Mouse (Mus musculus) kidney, postnatal 14 days (tissue): ENCODE measurements around the gene Cenpu.
A peak's percentile ranks its signal among the peaks of the same experiment; 100 is the strongest.
"Not testable (repeated sequence)": the region's sequence is repeated elsewhere in the genome, so short reads cannot be mapped to it uniquely, and the experiment has no call there.

Experiments used
- DNase-seq: peaks from one replicate; pipeline ENCODE4 v3.0.0; 2022; ENCODE audit warnings: mixed read lengths

Gene Cenpu

DNA sequence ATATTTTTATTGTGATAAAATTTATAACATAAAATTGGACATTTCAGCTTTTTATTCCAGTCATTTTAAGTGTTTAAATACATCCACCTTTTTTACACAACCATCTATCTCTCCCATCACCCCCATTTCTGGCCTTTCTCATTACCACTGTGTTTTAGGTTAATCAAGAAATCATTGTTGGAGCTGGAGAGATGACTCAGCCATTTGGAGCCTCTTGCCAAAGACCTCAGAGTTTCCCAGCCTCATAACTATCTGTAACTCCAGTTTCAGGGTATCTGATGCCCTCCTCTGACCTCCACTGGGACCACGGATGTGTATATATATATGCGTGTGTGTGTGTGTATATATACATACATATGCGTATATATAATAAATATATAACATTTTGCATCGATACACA is 799 bp upstream of the Cenpu start:
- DNase-seq, result no peak

DNA sequence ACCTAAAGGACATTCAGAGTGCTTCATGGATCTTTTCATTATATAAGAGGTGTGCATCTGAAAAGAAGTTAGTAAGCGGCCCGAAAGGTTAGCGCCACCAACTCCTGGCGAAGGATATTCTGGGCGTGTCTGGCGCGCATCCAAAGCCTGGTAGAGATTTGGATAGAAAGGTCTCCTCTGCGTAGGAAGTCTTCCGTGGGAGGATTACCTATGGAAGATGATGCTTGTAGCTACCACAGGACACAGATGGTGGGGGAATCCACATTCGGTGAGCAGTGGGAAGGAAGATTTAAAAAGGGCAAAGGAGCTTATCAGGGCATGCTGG is 575 bp downstream of the Cenpu start:
- no peak for DNase-seq

DNA sequence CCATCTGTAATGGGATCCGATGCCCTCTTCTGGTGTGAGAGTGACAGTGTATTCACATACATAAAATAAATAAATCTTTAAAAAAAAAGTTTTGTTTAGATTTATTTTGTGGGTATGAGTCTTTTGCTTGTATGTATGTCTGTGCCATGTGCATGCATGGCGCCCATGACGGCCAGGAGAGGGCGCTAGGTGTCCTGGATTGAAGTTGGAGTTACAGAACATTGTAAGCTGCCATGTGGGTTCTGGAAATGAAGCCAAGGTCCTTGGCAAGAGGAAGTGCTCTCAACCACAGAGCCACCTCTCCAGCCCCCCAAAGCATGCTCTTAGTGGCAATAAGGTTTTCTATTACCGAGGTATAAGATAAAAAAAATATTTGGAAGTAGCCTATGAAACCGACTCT is 7.6 kb downstream of the Cenpu start:
- DNase-seq, result no peak

DNA sequence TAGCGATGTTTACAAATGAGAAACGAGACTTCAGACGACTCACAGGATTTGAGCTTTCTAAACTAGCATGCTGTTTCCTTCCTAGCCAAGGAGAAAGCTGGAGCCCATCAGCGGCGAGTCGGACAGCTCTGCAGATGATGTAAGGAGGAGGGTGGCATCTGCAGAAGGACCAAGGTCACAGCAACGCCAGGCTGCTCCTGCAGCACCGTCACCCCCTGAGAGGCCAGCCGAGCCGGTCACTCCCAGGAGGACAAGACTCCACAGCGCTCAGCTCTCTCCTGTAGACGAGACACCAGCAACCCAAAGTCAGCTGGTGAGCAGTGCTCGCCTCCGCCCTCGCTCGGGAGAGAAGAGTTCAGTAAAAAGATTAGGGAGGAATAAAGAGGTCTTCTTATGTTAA is 10.5 kb downstream of the Cenpu start:
- DNase-seq, result no peak

DNA sequence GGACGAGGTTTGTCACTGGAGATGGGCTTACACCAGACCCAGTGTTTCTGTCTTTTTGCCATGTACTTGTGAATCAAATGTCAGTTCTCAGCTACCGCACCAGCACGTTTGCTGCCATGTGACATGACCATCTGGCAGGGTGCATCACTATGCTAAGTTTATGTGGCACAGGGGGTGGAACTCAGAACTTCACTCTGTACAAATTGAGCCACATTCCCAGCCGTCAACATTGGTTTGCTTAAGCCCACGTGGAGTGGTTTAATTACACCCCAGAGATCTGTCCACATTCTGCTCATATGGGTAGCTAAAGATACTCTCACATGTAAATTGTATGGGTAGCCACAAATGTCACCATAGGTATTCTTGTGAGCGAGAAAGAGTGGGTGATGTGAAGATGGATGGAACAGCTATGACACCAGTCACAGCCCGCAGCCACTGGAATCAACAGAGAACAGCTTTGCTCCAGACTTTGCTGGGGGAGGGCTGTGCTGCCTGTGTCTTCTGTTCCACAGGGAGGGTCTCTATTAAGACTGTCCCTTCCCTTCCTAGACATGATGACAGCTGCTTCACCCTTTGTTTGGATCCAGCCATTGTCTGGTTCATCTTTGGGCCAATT is 15.2 kb downstream of the Cenpu start:
- no peak for DNase-seq

DNA sequence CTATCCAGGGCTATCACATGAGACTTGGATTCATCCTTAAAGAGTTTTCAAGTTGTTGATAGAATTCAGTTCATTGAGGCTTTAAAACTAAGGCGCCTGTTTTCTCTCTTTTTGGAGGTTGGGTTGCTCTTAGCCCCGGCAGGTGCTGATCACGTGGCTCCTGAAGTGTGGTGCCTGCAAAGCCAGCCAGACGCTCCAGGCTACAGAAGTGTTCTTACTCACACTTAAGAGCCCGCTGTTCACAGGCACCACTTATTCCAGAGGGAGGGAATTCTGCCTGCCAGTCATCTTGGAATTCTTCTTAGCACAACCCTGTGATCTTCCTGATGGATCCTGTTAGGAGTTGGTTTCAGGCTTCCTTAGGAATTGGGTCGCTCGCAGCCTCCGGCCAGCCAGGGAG is 16.1 kb downstream of the Cenpu start:
- no peak for DNase-seq

DNA sequence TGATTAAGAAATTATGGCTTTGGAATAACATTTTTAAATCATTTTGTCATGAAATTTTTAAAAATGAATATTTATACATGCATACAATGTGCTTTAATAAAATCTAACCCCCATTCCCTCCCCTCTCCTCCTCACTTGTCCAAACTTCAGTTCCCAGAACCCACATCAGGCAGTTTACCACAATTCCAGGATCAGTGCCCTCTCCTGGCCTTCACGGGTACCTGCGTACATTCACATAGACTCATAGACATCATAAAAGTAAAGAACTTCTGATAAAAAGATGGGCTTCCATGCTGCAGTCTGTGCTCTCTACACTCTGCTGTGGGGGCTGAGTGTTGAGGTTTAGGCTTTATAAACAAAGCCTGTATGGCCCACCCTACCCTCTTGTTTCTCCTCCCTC is 17.1 kb downstream of the Cenpu start:
- DNase-seq, result no peak

DNA sequence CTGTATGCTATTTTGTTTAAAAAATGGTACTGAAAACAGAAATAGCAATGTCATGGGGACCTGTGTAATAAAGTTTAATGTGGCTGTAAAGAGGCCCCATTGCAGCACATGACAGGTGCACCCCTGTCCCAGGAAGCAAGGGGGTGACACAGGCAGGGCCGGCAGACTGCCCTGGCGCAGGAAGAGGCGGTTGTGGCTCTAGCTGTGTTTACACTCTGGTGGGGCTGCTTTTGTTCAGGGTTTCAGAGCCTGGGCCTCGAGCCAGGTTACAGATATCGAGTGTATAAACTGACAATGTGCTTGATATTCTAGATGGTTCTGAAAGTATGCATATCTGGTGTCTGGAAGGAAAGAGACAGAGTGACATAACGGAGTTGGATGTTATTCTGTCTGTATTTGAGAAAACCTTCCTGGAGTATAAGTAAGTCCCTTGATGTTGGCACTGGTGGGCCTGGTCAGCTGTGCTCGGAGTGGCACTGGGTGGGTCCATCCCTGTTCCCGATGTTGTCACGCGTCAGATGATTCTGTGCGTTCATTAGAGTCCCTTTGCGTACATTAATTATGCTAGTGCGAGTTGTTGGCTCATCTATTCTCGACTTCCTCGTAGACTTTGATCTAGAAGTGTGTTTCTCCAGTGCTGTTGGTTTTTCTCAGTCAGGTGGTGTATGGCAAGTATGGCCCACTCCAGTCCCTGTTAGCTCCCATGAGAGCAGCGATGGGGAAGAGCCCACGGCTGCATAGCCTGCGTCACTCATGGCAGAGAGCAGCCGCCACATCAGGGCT is 18.0 kb downstream of the Cenpu start:
- DNase-seq, result no peak

DNA sequence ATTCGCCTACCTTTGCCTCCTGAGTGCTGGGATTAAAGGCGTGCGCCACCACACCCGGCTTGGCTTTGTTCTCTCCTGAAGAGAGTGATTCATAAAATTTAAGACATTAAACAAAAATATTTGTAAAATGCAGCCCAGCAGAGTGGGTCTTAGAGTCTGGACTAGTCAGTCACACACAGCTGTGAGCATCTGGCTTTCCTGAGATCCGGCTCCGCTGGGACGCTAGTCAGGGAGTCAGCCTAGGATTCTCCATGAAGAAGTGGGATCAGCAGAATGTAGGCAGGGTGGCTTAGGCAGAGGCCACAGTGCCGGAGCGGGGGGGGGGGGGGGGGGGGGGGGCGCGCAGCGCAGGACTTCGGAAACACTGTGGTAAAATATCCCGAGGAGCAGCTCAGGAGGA is 18.8 kb downstream of the Cenpu start:
- no peak for DNase-seq

DNA sequence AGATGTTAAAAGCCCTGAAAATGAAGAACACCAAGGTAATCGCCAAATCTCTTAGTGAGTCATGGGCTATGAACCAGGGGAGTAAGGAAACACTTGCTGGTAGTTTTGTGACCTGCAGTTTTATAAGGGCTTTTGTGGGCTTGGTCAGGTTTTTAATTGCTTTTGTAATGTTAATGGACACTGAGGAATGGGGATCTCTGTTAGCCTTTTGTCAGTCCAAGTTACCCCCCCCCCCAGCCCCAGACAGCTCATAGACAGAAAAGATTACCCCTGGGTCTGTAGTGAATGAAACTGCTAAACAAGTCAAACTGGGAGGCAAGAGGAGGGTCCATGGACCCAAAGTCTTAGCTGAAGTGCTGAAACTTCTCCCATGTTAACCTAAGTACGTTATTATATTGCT is 21.6 kb downstream of the Cenpu start:
- no peak for DNase-seq

DNA sequence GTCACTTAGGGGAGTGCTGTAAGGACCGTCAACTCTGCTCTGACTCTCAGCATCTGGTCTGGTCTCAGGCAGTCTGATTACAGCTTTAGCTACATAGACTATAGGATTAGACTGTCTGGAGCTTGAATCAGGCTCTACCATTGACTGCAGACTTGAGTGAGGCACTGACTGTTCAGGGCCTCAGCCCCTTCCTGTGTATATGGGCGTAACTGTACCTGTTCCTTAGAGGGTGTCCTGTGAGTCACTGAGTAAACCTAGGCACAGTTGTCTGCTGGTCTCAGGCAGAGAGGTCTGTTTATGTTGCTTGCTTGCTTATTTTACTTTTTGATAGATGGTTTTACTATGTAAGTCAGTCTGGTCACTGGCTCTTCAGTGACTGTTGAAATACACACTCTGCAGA is 22.1 kb downstream of the Cenpu start:
- no peak for DNase-seq

DNA sequence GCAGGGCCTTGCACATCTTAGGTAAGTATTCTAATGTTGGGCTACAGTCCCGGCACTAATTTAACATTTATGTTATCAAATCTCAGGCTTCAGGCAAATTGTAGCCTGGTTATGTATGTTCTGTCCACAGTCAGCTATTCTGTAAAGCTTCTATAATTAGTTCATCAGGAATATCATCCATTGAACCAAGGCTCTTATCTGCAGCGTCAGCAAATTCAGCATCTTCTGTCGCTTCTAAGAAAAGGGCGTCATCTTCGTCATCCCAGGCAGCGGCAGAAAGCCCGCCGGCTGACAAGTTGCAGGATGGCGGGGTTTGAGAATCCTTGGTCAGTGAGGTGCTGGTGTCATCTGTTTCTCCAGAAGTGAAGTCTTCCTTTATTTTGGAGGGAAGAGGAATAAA is 27.0 kb downstream of the Cenpu start:
- DNase-seq, result no peak

DNA sequence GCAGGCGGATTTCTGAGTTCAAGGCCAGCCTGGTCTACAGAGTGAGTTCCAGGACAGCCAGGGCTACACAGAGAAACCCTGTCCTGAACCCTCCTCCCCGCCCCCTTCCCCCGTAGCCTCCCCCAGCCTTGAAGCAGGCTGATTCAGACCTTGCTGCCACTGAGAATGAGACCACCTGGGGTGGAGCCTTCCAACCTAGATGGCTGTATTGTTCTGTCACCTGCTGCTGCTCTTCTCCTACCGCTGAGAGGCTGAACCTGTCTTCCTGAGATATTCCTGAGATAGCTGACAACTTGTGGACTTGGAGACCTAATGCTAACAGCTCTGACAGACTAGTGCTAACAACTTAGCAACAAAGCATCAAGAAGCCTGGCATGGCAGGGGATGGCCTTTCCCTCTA is 32.5 kb downstream of the Cenpu start:
- DNase-seq, result not testable (repeated sequence)

DNA sequence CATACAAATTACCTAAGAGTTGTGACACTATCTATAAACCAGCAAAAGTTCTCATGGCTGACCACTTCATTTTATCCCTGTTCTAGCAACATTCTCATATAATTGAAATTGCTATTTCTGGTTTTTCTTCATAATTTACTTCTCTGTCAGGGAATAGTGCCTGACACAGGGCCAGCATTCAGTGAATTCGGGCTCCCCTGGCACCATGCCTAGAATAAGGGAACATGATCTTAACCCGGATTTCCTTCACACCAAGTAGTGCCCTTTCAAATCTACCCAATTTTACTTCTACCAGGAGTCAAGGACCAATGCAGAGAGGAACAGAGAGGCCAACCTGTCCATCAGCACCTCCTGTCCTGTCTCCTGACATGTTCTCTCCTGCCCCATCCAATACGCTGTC is 33.7 kb downstream of the Cenpu start:
- DNase-seq, result no peak

DNA sequence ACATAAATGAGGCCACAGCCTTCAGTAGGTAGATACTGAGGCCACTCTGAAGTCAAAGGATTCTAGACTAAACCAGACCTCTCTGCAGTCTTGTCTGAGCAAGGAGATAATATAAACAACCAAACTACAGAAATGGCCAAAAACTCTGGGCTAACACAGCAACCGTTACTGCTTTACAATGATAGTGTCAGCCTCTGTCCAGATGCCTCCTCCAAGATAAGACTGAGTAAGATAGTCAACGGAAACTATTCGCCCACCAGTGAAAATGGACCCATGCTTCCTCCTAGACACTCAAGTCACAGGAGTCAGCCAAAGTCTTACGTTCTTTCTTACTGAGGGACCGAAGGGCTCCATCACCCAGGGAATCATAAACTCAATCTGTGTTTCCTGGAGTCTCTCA is 36.1 kb downstream of the Cenpu start:
- no peak for DNase-seq

DNA sequence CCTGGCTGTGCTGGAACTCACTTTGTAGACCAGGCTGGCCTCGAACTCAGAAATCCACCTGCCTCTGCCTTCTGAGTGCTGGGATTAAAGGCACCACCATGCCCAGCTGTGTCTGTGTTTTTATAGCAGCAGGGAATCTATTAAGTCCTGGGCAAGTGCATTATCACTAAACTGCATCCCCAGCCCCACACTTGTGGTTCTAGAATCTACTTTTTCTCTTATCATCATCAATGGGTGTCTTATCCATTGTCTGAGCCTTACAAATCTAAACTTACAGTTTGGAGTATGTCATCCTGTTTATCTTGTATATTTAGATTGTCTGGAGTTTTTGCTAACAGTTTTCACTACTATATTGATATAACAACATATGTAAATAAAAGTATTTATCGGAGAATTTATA is 36.8 kb downstream of the Cenpu start:
- DNase-seq, result no peak

DNA sequence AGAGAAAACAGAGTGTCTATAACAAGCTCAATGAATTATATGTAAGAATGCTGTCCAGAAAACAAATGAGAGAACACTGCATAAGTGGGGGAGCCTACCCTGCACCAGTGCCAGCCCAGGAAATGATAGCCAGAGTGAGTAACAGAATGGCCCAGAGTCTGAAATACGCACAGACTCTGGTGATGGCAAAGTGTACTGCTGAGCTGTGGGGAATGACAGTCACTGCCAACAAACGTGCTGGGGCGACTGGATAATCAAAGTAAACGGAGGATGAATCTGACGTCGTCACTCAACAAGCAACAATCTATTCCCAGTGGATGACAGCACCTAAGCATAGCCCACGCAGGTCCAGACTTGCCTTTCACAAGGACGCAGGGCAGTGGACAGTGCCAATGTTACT is 41.2 kb downstream of the Cenpu start:
- no peak for DNase-seq

DNA sequence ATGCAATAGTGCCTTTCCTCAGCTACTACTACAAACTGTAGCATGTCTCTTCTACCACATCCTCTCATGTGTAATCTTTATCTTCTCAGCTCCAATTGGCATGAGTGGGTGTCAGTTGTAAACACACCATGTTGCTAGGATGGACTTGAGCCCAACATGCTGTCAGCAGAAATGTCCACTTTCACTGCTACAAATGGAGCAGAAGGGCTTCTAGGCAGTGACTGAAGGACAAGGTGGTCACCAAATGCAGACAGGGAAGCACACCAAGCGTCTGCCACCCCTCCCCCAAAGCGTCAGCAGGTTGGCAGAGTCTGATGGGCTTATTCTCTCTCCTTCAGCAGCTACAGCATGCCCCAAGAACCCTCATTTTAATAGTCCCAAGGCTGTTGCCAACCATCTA is 41.9 kb downstream of the Cenpu start:
- no peak for DNase-seq

DNA sequence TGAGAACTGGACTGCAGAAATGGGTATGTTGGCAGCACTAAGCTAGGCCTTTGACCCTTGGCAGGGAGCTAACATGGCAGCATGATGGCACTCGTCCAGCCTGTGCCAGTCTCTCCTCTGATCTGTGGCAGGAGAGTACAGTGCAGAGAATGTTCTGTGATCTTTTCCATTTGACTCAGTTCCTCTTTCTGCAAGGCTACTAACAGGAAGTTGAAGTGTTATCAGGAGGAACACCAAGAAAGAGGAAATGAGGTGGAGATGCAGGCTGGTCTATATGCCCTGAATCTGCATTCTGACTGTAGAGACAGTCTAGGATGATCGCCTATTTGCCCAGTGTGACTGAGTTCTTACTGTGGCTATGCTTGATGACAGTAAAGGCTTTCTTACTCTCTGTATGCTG is 43.8 kb downstream of the Cenpu start:
- DNase-seq, result peak; percentile 42

DNA sequence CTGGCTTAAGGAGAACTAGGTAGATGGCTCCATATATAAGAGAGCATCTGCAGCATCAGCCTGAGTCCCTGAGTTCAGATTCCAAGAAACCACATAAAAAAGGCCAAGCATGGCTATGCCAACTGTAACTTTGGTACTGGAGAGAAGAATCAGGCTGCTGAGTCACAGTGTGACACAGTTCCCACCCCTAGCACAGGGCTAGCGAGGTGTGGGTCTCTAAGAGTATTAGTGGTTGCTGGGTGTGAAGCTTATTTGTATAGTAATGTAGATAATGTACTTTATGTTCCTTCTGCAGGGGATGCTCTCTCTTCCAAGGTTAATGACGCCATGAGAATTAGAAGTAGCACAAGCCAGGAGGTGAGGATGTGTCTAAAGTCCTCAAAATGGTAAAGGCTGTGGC is 44.7 kb downstream of the Cenpu start:
- DNase-seq, result no peak

DNA sequence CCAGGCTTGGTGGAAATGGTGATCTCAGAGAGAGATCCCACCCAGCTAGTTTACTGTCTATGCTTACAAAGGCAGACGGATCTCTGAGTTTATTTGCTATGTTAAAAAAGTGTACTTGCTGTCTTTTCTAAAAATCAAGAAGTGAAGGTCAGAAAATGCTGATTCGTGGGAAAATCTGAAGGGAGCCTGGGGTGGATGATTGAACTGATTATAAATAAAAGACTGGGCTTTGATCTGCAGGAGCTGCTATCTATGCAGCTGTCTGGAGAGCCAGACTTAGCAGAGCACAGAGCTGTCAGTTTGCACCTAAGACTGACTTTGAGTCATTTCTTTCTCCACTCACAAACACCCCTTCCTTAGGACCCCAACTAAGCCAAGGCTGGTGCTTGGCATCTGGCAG is 45.6 kb downstream of the Cenpu start:
- DNase-seq, result no peak

DNA sequence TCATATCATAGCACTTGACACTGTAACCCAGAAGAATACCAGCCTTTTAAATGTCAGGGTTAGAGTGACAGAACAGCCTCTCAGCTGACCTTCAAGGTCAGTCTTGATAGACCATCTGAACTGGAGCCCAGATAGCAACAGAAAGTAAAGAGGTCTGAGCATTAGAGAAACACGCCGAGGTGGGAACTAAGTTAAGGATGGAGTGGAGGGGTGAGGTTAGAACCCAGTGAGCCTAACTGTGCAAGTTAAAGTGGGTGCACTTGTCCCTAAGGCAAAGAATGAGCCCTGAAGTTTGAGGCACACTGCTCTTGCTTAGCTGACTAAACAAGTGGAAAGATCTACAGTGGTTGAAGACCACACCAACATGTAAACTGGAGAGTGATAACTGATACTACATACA is 46.3 kb downstream of the Cenpu start:
- DNase-seq, result no peak

DNA sequence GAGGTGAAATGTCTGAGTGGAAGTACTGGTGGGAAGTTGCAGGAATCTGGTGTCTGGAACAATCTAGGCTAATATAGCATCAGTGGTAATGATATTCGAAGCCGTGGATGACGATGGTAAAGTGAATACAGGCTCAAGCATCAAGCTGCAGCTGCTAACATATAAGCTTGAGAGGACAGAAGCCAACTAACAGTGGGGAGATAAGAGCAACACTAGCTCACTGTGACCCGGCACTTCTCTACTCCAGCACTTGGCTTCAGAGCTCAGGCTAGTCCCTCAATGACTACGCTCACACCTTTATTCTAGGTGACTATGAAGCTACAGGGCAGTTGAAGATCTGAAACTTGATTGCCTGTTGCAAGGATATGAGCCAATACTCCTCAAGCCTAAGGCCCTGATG is 46.9 kb downstream of the Cenpu start:
- DNase-seq, result no peak

DNA sequence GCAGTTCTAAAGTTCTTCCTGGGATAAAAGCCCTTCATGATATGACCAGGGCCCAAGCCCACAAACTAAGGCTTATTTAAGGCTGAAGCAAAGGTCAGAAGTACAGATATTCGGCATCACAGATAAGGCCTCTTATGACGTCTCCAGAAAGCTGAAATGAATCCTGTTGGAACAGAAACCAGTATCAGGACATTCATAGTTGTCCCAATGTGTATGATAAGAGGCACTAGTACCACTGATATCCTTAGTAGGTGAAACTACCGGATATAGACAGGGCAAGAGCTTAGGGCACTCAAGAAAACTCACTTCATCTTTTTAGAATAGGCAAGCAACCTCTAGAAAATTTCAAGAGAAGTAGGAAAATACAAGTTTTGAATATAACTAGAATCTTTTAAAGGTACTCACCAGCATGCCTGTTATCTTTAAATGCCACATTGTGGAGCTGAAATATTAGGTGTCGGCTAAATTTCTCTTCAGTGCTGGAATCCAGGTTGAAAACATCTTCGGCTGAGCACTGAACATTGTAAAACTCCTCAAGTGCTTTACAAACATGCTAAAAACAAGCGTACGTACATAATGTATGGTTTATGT is 47.6 kb downstream of the Cenpu start:
- no peak for DNase-seq
